ENCODE assay signal across 10 mouse cellular contexts in genomic region chr2:122297271-122298095, GRCm38 (mm10). TPM values are rescaled to one million over a fixed set of nuclear protein-coding genes. Genes with fewer than 3 reads are reported as not detected.
DNase-seq lines count a peak whose midpoint lies in the region; ATAC-seq lines count a peak whose summit lies in the region.
"Had no signal": no experiment of that assay in that cellular context is flagged by ENCODE, and none has a peak within 500 bp of the region (broad histone marks: within the 10 kb centered on the region; RNA-seq: fewer than 3 reads in every experiment).

No protein-coding gene starts in this region.

- ATAC-seq in hindbrain, embryonic 14.5 days (ENCODE audit: low FRiP score): no peak

- H3K27ac ChIP-seq in brown adipose tissue, adult 24 weeks (replicated peaks; ENCODE audit: low read depth, low read length): no peak overlapping the region
- H3K27ac ChIP-seq in hindbrain, embryonic 14.5 days: no peak overlapping the region

- no peak overlapping the region for H3K9ac ChIP-seq in hindbrain, embryonic 14.5 days

- H3K4me2 ChIP-seq in hindbrain, embryonic 14.5 days (replicated peaks): peak overlapping the region; percentile 46

- peak overlapping the region; percentile 12; the same call in 1 of the 2 replicates for H3K4me3 ChIP-seq in brown adipose tissue, adult 24 weeks (ENCODE audit: insufficient read depth, low read depth, low read length)
- H3K4me3 ChIP-seq in hindbrain, embryonic 14.5 days (replicated peaks; ENCODE audit: low read length): peak overlapping the region; percentile 18

- under 1% methylated on average over 35 of the region's 35 CpGs for WGBS in hindbrain, embryonic 14.5 days

- no peaks in the 10 kb centered on the region for H3K36me3 ChIP-seq in hindbrain, embryonic 14.5 days (replicated peaks; ENCODE audit: control insufficient read depth, insufficient read depth)

- peak; percentile 34 for DNase-seq in embryo, embryonic 10 days (ENCODE audit: low spot score)
- DNase-seq in embryo, embryonic 11 days: no peak
- DNase-seq in hindbrain, embryonic 14.5 days (ENCODE audit: low spot score): no peak
- DNase-seq in naive thymus-derived CD4-positive, alpha-beta T cell, adult 2 months (ENCODE audit: low read depth): peak; percentile 25
- DNase-seq in ovary, postnatal 14 days (ENCODE audit: low spot score): no peak
- DNase-seq in cerebellum, postnatal 4 days (ENCODE audit: low spot score in 2 of 2): no peak
- DNase-seq in spleen, postnatal 14 days (ENCODE audit: low spot score in 2 of 2): no peak
- DNase-seq: thymus, adult 2 months had no signal

- peaks cover 89% of the 10 kb centered on the region for H3K27me3 ChIP-seq in hindbrain, embryonic 14.5 days (ENCODE audit: control insufficient read depth, insufficient read depth, low read length)

- H3K4me1 ChIP-seq in brown adipose tissue, adult 24 weeks (ENCODE audit: control insufficient read depth, insufficient read depth, insufficient read length, low read length): peaks cover 2% of the 10 kb centered on the region; the same call in 1 of the 2 replicates
- H3K4me1 ChIP-seq in hindbrain, embryonic 14.5 days (replicated peaks; ENCODE audit: control insufficient read depth, insufficient read depth, low read length): peaks cover 33% of the 10 kb centered on the region

- H3K9me3 ChIP-seq in hindbrain, embryonic 14.5 days (ENCODE audit: control insufficient read depth, low read length): no peaks in the 10 kb centered on the region

RNA-seq across cellular contexts. Expression of gene Duox2, which starts 0.8 kb away (rescaled TPM):
- not detected in 2 replicates for polyA plus RNA-seq in brown adipose tissue, adult 24 weeks (2012; ENCODE audit: insufficient read depth, insufficient read length, missing spikeins)
- not detected in 2 replicates for polyA plus RNA-seq in hindbrain, embryonic 14.5 days (2014; fragmentation: Nextera tagmentation; extraction: Ambion mirVana)

RNA-seq across cellular contexts. Expression of gene Duoxa2, which starts 1.2 kb away (rescaled TPM):
- not detected in 2 replicates for polyA plus RNA-seq in brown adipose tissue, adult 24 weeks (2012; ENCODE audit: insufficient read depth, insufficient read length, missing spikeins)
- polyA plus RNA-seq in hindbrain, embryonic 14.5 days (2014; fragmentation: Nextera tagmentation; extraction: Ambion mirVana): 0.46 TPM in 1 of 2 replicates, not detected in the other
- polyA plus RNA-seq: cortical plate, adult 2 months had no signal

RNA-seq across cellular contexts. Expression of gene Duoxa1, which starts 16.0 kb away (rescaled TPM):
- 0.67 TPM in 1 of 2 replicates, not detected in the other for polyA plus RNA-seq in brown adipose tissue, adult 24 weeks (2012; ENCODE audit: insufficient read depth, insufficient read length, missing spikeins)
- polyA plus RNA-seq in hindbrain, embryonic 14.5 days (2014; fragmentation: Nextera tagmentation; extraction: Ambion mirVana): 0.16 and 0.31 TPM in 2 replicates

RNA-seq across cellular contexts. Expression of gene Duox1, which starts 18.0 kb away (rescaled TPM):
- not detected in 2 replicates for polyA plus RNA-seq in brown adipose tissue, adult 24 weeks (2012; ENCODE audit: insufficient read depth, insufficient read length, missing spikeins)
- polyA plus RNA-seq in hindbrain, embryonic 14.5 days (2014; fragmentation: Nextera tagmentation; extraction: Ambion mirVana): 0.04 and 0.12 TPM in 2 replicates
- polyA plus RNA-seq: cortical plate, adult 2 months had no signal

Comparison
In these comparisons a context has a peak if more than half of its experiments do, and no peak if none do; other contexts are left out.
1. DNase-seq: peak in embryo, embryonic 10 days (single experiment) and naive thymus-derived CD4-positive, alpha-beta T cell, adult 2 months (single experiment); none in embryo, embryonic 11 days (single experiment), hindbrain, embryonic 14.5 days (single experiment), ovary, postnatal 14 days (single experiment), cerebellum, postnatal 4 days (0 of 2) and spleen, postnatal 14 days (0 of 2).